9 mouse cellular contexts compared by ENCODE assay signal in genomic region chr9:121997010-121997409, GRCm38 (mm10). TPM values are rescaled to one million over a fixed set of nuclear protein-coding genes. Genes with fewer than 3 reads are reported as not detected.
DNase-seq lines count a peak whose midpoint lies in the region; ATAC-seq lines count a peak whose summit lies in the region.
"Had no signal": no experiment of that assay in that cellular context is flagged by ENCODE, and none has a peak within 500 bp of the region (broad histone marks: within the 10 kb centered on the region; RNA-seq: fewer than 3 reads in every experiment).

Pomgnt2 (minus strand) TSS chr9:121997110.

- no peak for DNase-seq in heart, adult 11 months
- no peak for DNase-seq in adrenal gland, postnatal 25 days
- DNase-seq in limb, embryonic 11.5 days (ENCODE audit: low spot score) = no peak
- no peak for DNase-seq in thymus, postnatal 4 days
- no peak for DNase-seq in kidney, adult 9 months

- peak within 1 kb of the TSS; percentile 97 for H3K4me2 ChIP-seq in heart, embryonic 11.5 days
- H3K4me2 ChIP-seq in heart, embryonic 15.5 days = peak within 1 kb of the TSS; percentile 93
- peak within 1 kb of the TSS; percentile 57; the same call in 1 of the 2 replicates for H3K4me2 ChIP-seq in limb, embryonic 11.5 days (ENCODE audit: low read depth, severe bottlenecking)

- H3K9ac ChIP-seq in heart, embryonic 11.5 days (ENCODE audit: low read depth, low read length) = no peak within 1 kb of the TSS
- H3K9ac ChIP-seq in heart, embryonic 15.5 days = no peak within 1 kb of the TSS
- no peak within 1 kb of the TSS for H3K9ac ChIP-seq in limb, embryonic 11.5 days (ENCODE audit: low read length)

- no peaks in the 10 kb centered on the region for H3K9me3 ChIP-seq in heart, embryonic 11.5 days (replicated peaks; ENCODE audit: control insufficient read depth, low read length)
- no peaks in the 10 kb centered on the region for H3K9me3 ChIP-seq in heart, embryonic 15.5 days (replicated peaks)
- H3K9me3 ChIP-seq in limb, embryonic 11.5 days (ENCODE audit: control insufficient read depth, low read length) = no peaks in the 10 kb centered on the region

- H3K27me3 ChIP-seq in heart, embryonic 11.5 days (ENCODE audit: control insufficient read depth, insufficient read depth, low read length) = no peaks in the 10 kb centered on the region
- H3K27me3 ChIP-seq in heart, embryonic 15.5 days = no peaks in the 10 kb centered on the region
- no peaks in the 10 kb centered on the region for H3K27me3 ChIP-seq in limb, embryonic 11.5 days (ENCODE audit: control insufficient read depth, insufficient read depth, low read length)

- no peaks in the 10 kb centered on the region for H3K36me3 ChIP-seq in heart, embryonic 11.5 days (ENCODE audit: control insufficient read depth, insufficient read depth, low read length)
- H3K36me3 ChIP-seq in heart, embryonic 15.5 days = no peaks in the 10 kb centered on the region
- no peaks in the 10 kb centered on the region for H3K36me3 ChIP-seq in limb, embryonic 11.5 days (ENCODE audit: control insufficient read depth, insufficient read depth, low read length)

- no peak within 1 kb of the TSS for H3K27ac ChIP-seq in heart, embryonic 11.5 days (ENCODE audit: low read depth, low read length)
- no peak within 1 kb of the TSS for H3K27ac ChIP-seq in heart, embryonic 15.5 days
- no peak within 1 kb of the TSS for H3K27ac ChIP-seq in limb, embryonic 11.5 days (replicated peaks; ENCODE audit: low read depth, low read length)

- H3K4me1 ChIP-seq in heart, embryonic 11.5 days (ENCODE audit: control insufficient read depth, insufficient read depth, low read length) = no peaks in the 10 kb centered on the region; the same call in 1 of the 2 replicates
- peaks cover 6% of the 10 kb centered on the region; the same call in 1 of the 2 replicates for H3K4me1 ChIP-seq in heart, embryonic 15.5 days (replicated peaks)
- H3K4me1 ChIP-seq in limb, embryonic 11.5 days (ENCODE audit: control insufficient read depth, insufficient read depth, low read length) = peaks cover 5% of the 10 kb centered on the region; the same call in 1 of the 2 replicates

- H3K4me3 ChIP-seq in heart, embryonic 11.5 days (ENCODE audit: low read depth, low read length) = peak within 1 kb of the TSS; percentile 58
- peak within 1 kb of the TSS; percentile 74 for H3K4me3 ChIP-seq in heart, embryonic 15.5 days
- H3K4me3 ChIP-seq in limb, embryonic 11.5 days (ENCODE audit: low read depth, low read length) = peak within 1 kb of the TSS; percentile 62

- ATAC-seq in heart, embryonic 11.5 days (replicated peaks; ENCODE audit: insufficient number of reproducible peaks, low FRiP score, low TSS enrichment) = no peak
- ATAC-seq in heart, embryonic 15.5 days (replicated peaks; ENCODE audit: insufficient number of reproducible peaks, insufficient read depth, low FRiP score, low read depth) = no peak
- ATAC-seq in limb, embryonic 11.5 days (ENCODE audit: insufficient number of reproducible peaks, low FRiP score, low TSS enrichment, low read depth) = no peak
- no peak for ATAC-seq in megakaryocyte-erythroid progenitor cell, adult 5-6 weeks (replicated peaks; ENCODE audit: low FRiP score, low TSS enrichment, poor library complexity, severe bottlenecking)

RNA-seq across cellular contexts. Expression of gene Pomgnt2, which starts in this region (rescaled TPM):
- 8.8 and 10.6 TPM in 2 replicates for polyA plus RNA-seq in heart, embryonic 11.5 days (2014; fragmentation: Nextera tagmentation; extraction: Ambion mirVana)
- total RNA-seq in adrenal gland, postnatal 25 days (2021) = 16.3 and 21.3 TPM in 2 replicates
- polyA plus RNA-seq in heart, embryonic 15.5 days (2015; fragmentation: Nextera tagmentation; extraction: Ambion mirVana) = 10.9 and 13.0 TPM in 2 replicates
- polyA plus RNA-seq in limb, embryonic 11.5 days (2014; fragmentation: Nextera tagmentation; extraction: Ambion mirVana) = 7.9 and 9.5 TPM in 2 replicates
- 2.2 and 2.6 TPM in 2 replicates for total RNA-seq in megakaryocyte-erythroid progenitor cell, adult 5-6 weeks (2014; fragmentation: Nextera tagmentation)
- total RNA-seq in megakaryocyte-erythroid progenitor cell, adult 5-6 weeks (2017) = 3.8 and 4.3 TPM in 2 replicates
- total RNA-seq: MEL had no signal
